Mouse (Mus musculus): ENCODE measurements around the gene Tspan10. TPM values are rescaled to one million over a fixed set of nuclear protein-coding genes. Genes with fewer than 3 reads are reported as not detected.
"Not testable (repeated sequence)": the region's sequence is repeated elsewhere in the genome, so short reads cannot be mapped to it uniquely, and the experiment has no call there.

Tspan10 gene
- 10 to 100 TPM in 1 of 2 experiments, under 1 TPM in 1; 0.77 to 13.3 TPM for total RNA-seq (2021)

DNA sequence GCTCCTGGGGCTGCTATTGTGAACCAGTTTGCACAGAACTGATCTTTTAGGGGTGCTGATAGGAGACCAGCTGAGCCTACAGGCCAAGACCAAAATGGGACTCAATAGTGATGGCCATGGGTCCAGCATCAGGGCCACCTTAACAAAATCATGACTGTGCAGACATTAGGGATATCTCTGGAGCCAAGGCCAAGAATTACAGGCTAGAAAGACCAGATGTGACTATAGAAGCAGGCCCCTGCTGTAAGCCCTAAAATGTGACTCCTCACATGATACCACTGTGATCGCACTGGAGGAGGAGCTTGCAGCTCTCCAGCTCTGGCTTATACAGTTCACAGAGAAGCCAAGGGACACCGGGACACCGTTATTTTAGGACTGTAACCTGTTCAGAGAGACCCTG, at the start of gene Tspan10:
Gene Tspan10, plus strand, starts transcription at position 301 of the 400 bp plus-strand sequence.
- DNase-seq = no peak
- intact Hi-C loops (cut with DNase I) = no loop called here

DNA sequence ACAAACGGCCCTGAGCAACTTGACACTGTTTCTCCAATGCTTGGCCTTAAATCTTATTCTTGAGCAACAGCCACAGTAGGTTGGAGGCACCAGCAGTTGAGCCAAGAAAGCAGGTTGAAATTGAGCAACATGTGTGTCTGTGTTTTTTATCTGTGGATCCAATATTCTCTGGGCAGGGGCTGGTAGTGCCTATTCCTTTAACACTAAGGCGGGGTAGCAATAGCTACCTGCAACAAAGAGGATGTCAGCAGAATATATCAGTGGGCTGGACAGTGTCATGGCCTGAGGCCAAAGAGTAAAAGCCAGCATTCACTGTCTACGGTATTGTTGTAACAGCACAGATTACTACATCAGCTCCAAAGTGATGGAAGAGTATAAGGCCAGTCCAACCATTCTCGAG, 46.8 kb upstream of the Tspan10 start:
- intact Hi-C loops (cut with DNase I) = no loop called here
- no peak for DNase-seq

DNA sequence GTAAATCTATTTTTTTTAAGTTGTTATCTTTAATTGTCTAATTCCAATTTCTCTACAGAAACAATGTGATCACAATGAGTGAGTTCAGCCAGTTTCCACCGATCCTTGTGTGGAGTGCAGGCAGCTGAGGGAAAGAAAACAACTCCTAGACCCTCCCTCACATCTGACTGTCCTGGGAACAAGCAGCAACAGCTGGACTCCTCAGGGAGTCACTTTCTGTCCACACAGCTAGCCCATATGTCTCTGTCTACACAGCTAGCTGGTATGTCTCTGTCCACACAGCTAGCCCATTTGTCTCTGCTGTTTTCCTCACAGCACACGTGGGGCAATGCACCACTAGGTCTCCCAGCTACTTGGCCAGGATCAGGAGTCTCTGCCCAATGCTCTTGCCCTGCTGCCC, 44.8 kb upstream of the Tspan10 start:
- intact Hi-C loops (cut with DNase I) = no loop called here
- no peak for DNase-seq

DNA sequence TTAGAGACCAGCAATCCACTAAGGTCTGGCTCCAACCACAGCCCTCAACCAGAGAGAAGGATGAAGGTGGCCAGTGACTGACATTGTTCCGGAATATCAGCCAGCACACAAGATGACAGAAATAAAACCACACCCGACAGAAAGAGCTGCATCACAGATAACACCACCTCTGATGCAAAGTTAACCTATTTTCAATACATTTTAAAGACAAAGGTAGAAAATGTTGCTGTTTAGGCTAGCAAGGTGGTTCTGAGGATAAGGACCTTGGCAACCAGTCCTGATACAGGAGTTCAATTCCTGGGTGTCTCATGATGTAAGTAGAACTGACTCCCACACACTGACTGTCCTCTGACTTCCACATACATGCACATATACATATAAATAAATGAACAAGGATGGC, 43.1 kb upstream of the Tspan10 start:
- intact Hi-C loops (cut with DNase I) = no loop called here
- no peak for DNase-seq

DNA sequence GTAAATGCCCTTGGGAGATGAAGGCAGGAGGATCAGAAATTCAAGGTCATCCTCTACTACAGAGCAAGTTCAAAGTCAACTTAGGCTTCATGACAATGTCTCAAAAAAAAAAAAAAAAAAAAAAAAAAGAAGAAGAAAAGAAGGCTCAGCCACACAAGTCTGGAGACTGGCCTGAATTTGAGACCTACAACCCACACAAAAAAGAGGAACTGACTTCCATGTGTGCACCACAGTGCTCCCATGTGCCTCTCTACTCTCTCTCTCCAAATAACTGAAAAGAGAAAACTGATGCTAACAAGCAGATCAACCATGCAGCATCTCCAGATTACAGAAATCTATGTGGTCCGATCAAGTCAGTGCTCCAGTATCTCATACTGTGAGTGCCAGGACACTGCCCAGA, 37.6 kb upstream of the Tspan10 start:
- DNase-seq = no peak
- intact Hi-C loops (cut with DNase I) = loop anchor here (5.0 kb wide), 1 partner anchor 32 kb away; the partner anchor contains the start of gene Nploc4

DNA sequence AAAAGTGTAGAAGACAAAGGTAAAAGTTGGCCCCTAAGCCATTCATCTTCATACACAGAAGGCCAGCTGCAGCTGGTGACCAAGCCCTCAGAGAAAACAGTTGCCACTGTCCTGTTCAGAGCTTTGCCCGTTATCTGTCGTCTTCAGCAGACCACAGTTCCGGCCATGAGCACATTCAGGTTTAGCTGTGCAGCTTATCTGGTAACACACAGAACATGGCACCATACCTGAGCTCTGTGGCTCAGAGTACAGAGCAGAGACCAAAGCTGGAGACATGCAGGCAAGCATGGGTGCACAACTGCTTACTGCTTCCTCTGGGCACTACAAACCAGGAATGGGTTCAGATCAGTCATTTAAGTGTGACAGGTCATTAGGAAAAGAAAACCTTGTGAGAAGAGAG, 36.6 kb upstream of the Tspan10 start:
- intact Hi-C loops (cut with DNase I) = no loop called here
- no peak for DNase-seq

DNA sequence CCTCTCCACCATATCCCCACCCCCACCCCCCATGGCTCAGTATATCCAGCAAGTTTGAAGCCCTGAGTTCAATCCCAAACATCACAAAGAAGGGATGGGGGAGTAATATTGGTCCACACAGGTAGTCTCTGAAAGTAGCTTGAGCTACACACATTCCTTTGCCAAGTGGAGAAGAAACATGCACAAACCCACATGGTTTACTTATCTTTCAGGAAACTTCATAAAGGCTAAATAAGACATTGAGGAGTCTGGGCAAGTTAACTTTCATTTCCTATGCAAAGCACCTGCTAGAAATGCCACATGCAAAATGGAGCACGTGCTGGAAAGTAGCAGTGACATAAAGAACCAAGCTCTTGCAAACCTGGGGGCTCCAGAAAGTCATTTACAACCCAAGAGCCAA, 36.0 kb upstream of the Tspan10 start:
- intact Hi-C loops (cut with DNase I) = no loop called here
- DNase-seq = no peak

DNA sequence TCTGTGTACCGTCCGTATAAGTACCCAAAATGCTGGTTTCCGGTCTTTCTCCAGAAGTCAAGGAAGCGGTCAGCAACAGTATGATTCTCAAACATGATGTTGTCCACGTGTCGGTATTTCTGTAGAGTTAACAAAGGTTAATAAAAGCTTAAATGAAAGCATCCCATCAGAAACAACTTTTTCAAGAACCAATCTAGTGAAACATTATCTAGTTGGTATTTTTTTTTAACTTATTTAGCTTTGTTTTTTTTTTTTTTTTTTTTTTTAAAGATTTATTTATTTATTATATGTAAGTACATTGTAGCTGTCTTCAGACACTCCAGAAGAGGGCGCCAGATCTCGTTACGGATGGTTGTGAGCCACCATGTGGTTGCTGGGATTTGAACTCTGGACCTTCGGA, 28.8 kb upstream of the Tspan10 start:
- intact Hi-C loops (cut with DNase I); DNase-seq: not testable (repeated sequence)

DNA sequence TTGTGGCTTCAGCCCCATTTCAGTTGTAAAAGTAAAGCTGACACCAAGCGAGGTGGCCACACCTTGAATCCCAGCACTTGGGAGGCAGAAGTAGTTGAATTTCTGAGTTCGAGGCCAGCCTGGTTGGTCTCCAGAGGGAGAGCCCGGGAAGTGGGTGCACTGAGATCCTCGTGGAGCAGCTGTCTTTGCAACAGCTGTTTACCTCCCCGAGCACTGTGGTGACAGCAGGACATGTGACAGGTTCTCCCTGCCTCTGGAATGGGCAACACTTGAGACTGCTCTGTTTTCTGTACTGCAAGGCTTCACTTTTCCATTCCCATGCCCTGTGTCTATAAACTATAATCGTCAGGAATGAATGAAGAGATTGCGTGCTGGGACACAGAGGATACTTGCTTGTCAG, 24.6 kb upstream of the Tspan10 start:
- intact Hi-C loops (cut with DNase I) = no loop called here
- no peak for DNase-seq

DNA sequence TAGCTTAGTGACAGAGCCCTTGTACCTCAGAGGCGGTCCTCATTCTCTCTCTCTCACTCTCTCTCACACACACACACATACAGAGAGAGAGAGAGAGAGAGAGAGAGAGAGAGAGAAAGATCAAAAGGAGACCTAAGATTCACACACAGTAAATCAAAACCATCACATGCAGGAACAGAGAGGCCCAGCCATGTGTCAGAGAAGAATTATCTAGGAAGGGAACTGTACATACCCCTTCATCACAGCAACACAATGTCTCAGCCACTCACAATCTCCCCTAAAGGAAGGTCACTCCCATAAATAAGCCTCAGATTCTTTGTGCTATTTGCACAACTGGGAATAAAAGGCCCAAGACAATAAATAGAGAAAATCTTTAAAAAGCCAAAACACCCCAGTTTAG, 23.9 kb upstream of the Tspan10 start:
- DNase-seq = no peak

DNA sequence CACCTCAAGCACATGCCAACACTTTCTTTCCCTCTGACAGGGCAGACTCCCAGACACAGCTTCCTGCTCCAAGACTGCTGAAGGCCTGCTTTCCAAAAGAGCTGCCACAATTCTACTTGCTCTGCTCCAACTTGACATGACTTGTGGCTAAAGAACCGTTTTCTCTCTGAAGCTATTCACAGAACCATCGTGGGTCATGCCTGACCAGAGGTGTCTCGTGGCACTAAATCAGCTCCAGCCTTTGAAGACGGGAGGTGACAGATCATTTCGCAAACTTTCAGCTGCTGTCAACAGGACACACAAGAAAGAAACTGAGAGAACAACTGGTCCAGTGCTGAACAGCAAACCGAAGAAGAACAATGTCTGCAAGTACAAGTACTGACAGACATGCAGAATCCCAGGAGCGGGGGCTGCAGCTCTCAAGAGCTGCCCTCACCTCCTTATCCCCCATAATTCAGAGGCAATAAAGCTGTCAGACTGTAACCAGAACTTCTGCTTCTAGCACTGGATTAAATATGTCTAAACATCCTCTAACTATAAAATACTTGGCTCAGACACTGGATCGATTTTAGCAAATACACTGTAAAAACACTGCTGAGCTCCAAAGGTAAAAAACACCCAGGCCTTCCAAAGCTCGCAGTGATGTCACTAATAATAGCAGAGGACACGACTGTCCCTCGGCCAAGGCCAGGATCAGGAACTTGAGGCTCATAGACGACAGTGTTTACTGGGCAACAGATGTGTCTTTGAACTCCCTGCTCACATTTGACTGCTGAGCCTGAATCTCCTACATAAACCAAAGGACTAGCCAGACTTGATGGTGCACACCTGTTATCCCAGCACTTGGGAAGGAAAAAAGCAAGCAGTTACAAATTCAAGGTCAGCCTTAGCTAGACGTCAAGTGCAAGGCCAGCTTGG, 19.5 kb upstream of the Tspan10 start:
- DNase-seq = no peak
- intact Hi-C loops (cut with DNase I) = no loop called here

More for the DNA sequence above, 23.9 kb upstream of the Tspan10 start:
- intact Hi-C loops (cut with DNase I) = no loop called here

DNA sequence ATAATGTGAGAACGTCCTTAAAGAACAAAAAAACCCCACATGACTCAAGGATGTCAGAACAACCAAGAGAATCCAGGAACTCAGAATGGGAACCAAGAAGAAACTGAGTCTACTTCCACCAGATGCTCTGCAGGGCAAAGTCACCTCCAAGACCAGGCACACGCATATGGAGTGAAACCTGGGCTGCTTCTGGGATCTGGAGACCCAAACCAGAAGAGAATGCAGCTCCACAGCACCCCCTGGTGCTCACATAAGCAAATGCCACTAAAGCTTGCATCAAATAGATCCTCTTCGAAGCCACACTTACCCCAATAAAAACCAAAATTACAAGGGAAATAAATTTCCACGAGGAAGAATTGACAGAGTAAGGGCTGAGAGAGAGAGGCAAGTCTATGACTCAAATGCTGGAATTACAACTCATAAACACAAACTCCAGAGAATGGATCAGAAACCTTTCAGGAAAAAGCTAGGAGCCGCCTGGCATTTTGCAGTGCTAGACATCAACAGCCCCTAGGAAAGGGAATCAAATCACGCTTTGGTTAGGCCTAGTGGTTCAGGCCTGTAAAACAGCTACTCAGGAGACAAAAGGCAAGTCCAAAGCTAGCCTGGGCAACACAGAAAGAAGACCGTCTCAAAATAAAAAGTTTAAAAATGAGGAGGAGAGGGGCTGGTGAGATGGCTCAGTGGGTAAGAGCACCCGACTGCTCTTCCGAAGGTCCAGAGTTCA, 18.7 kb upstream of the Tspan10 start:
- DNase-seq = peak; percentile 72
- intact Hi-C loops (cut with DNase I) = no loop called here

DNA sequence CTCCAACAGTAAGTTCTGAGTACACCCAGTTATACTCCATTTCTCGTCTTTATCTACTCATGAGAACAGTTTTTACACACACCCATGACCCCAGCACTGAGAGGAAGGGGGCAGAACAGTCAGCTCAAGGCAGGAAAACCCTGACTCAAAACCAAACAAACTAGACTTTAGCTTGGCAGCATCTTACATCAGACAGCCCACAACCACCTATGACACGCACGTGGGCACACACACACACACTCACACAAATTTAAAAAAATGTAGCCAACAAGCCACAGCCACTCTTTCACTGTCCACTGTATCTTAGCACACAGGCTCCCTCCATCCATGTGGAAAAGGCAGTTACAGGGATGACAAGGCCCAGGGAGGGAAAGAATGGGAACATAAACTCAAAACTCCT, 15.7 kb upstream of the Tspan10 start:
- intact Hi-C loops (cut with DNase I) = no loop called here

DNA sequence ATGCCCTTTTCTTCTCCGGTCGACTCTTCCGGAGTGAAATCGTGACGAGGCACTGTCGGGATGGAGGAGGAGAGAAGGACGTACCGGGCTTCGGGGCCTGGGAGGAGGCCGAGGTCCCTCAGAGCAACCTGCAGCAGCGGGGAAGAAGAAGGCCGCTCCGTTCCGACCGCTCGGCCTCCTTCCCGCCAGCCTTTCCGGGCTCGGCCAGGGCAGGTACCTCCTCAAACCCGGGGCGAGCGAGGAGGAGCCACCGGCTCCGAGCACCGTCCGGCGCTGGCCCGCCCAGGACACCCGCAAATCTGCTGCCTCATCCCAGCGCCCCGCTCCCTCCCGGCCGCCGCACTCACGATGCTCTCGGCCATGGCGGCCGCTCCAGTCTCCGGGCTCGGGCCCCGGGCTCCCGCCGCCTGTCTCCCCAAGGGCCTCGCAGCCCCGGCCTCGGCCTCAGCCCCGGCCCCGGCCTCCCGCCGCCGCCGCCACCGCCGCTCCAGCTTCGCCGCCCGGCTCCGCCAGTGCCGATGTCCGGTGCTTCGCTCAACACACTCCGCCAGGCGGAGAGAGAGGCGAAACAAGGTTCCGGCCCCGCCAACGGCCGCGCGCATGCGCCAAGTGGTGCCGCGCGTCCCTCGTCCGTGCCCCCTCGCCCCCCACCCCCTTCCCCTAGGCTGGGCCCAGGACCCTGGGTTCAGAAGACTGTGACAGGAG, 5.1 kb upstream of the Tspan10 start, which contains the start of gene Nploc4:
Gene Nploc4, minus strand, starts transcription at position 557 of the 705 bp plus-strand sequence.
- intact Hi-C loops (cut with DNase I) = loop anchor here (5.0 kb wide), 1 partner anchor 35 kb away; no protein-coding TSS in a partner anchor
- DNase-seq = peak; percentile 91

More for the DNA sequence above, 15.7 kb upstream of the Tspan10 start:
- DNase-seq = no peak

DNA sequence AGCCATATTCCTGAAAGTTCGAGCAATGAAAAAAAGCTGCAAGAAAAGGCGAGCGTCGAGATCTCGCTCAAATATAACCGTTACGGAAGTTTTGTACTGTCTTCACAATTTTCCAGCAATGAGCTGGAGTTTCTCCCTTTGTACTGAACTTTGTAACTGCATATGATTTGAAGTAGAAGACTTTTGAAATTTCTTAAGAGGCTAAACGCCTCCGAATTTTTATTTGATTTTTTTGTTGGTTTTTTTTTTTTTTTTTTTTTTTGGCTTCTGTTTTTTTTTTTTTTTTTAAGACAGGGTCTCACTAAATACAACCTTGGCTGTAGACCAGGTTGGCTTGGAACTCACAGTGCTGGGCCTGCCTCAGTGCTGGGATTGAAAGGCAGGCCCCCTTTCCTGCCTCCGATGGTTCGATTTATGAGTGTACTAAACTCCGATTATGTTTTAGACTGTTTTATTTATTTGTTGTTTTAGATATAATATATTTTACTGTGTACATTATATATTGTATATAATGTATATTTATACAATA, 4.5 kb upstream of the Tspan10 start:
- DNase-seq = no peak
- intact Hi-C loops (cut with DNase I) = loop anchor here (5.0 kb wide), 1 partner anchor 36 kb away; no protein-coding TSS in a partner anchor

DNA sequence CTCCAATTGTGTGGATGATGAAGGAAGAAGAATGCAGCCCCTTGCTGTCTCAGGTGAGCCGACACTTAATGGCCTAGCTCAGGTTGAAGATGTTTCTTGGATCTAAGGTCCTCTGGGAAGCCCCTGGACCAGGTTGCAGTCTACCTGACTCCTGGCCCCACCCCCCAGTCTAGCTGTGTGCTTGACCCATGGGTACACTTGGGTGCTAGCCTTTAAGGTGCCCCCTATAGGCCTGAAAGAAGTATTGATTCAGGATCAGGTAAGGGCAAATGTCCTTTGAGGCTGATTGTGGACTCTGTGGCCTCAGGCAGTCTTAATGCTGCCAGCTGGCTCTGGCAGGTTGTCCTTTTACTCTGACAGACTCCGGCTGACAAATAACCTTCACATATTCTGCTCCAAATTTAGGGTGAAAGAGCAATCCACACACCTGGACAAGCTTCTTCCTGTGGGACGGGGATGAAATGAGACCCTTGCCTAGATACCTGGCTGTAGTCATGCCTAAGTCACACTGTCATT, 379 bp downstream of the Tspan10 start:
- DNase-seq = no peak
- intact Hi-C loops (cut with DNase I) = no loop called here

DNA sequence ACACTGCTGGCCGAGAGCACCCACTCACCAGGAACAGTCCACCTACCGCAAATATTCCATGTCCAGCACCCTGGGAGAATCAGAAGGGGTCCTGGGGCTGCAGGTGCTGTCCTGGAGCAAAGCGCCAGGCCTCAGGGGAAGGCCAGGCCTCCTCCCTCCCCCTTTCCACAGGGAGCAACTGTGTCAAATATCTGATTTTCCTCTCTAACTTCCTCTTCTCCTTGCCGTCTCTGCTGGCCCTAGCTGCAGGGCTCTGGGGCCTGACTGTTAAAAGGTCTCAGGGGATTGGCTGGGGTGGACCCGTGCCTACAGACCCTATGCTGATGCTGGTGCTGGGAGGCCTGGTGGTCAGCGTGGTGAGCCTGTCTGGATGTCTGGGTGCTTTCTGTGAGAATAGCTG, 1.7 kb downstream of the Tspan10 start:
- intact Hi-C loops (cut with DNase I) = no loop called here
- DNase-seq = no peak

DNA sequence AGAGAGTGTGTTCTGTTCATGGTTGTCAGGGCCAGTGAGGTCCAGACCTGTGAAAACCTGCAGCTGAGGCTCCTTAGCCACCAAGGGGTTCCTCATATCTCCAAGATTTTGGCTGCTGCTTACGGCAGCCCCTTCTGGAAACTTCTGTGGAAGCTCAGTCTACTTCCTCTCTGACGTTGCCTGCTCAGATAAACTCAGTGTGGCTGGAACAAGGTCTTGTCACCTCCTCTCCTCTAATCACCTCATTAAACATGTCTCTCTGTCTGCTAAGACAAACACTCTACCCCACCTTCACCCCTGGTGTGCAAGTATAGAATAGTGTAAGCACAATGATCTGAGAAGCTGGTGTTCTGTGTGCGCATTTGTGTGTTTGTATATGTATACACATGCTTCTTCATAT, 3.0 kb downstream of the Tspan10 start:
- no peak for DNase-seq
- intact Hi-C loops (cut with DNase I) = no loop called here

DNA sequence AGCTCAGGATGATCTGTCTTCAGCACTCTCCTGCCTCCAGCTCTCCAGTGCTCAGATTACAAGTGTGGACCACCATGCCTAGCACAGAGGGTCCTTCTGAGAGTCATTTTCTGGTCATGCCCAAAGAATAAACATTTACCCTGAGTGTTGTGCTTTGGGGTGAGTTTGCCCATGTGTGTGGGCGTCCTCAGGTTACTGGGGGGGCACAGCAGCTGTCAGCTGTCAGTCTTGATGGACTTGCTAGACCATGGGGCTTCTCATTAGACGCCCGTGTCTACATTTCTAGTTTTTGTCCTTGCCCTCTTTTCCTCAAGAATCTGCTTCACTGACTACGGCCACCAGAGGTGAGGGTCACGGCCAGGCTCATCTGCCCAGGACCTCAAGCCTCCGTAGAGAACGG, 4.7 kb downstream of the Tspan10 start:
- intact Hi-C loops (cut with DNase I) = no loop called here
- DNase-seq = no peak

DNA sequence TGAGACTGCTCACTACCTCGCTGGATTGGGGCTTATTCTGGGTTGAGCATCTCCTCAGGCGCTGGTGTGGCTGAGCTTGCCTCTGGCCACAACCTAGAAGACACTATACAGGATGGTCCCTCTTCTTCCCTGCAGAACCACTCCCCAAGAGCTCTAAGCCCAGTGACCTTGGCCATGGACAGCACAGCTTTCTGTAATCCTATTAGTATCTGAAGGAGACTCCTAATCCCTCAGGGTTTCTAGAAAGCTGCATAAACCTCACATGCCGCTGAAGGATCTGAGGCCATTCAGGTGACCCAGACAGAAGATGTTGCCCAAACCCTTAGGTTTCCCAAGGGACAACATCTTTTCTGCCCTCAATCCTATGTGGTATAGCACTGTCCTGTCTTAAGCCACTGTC, 9.8 kb downstream of the Tspan10 start:
- DNase-seq = no peak
- intact Hi-C loops (cut with DNase I) = no loop called here

DNA sequence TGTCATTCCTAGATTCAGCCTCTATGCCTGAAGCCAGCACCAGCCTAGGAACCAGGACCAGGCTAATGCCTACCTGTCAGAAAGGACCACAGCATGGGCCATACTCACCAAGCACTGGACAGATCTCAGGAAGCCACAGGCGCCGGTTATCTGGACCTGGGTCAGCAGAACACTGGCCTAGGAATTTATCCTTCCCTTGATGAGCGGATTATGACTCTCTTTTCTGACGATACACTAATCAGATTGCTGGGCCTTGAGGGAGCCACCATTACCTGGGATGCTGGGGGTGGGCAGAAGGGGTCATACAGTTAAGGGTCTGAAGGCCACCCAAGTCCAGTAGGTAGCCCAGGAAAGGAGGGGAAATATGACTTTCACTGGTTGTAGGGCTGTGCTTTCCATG, 10.9 kb downstream of the Tspan10 start, which contains the start of gene Pde6g:
Gene Pde6g, minus strand, starts transcription at position 195 of the 400 bp plus-strand sequence.
- no peak for DNase-seq
- intact Hi-C loops (cut with DNase I) = no loop called here
